ENCODE assay signal across 1 mouse cellular context in the genomic region with DNA sequence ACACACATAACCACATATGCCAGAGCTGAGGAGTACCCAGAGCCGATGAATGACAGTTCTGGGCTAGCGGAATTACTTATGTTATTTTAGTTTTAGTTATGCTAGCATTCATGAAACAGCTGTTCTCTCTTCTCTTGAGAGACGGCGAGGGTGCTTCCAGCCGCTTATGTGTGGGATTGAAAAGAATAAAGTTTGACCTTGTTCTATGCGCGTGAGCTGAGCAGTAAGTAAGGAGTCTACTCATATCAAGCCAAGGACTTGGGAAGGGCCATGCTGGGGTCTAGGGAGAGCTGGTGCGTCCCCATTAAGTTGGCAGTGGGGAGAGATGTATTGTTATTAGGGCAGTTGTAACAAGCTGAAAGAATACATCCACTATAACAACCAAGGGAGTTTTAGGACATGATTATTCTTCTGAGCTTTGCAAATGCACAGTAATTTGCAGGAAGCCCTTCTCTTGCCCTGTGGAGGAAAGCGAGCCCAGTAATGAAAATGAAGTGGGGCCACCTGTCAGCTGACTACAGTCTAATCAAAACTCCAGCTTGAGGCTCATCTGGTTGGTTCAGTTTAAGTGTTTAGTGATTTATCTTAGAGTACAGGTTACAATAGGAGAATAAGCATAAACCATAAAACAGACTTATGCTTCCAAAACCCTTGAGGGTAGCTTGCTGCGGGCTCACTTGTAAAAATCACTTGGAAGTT.
TF ChIP-seq lines count a peak whose summit lies in the region.

No protein-coding gene starts in this region.

TF ChIP-seq in MEL, 35 proteins besides CTCF, POLR2A, EP300 and RAD21:
- TF ChIP-seq CHD1 (IDR thresholded peaks at IDR 0.05; ENCODE audit: low read depth, low read length) (no peak), USF2 (IDR thresholded peaks at IDR 0.05; ENCODE audit: borderline replicate concordance in 1 of 2, insufficient read depth in 1 of 2, low read depth in 1 of 2, low read length in 2 of 2) (peak in 1 of 2 experiments; percentile 52; a peak in 1 of 4 replicates), NELFE (IDR thresholded peaks at IDR 0.05; ENCODE audit: low read depth, low read length) (peak; percentile 29; the same call in 1 of the 2 replicates), GATA1 (IDR thresholded peaks at IDR 0.05; ENCODE audit: low read depth, low read length) (0 out of 2 replicates have a peak, but pooled peaks have one; percentile 11), RCOR1 (IDR thresholded peaks at IDR 0.05; ENCODE audit: low read depth, low read length) (peak; percentile 55), SIN3A (IDR thresholded peaks at IDR 0.05; ENCODE audit: low read length) (peak; percentile 60), USF1 (IDR thresholded peaks at IDR 0.05; ENCODE audit: low read depth, low read length) (peak; percentile 78; the same call in 1 of the 2 replicates), TCF12 (IDR thresholded peaks at IDR 0.05; ENCODE audit: low read depth, low read length) (peak; percentile 75), ETS1 (IDR thresholded peaks at IDR 0.05; ENCODE audit: low read depth, low read length) (peak; percentile 86), ZNF384 (IDR thresholded peaks at IDR 0.05; ENCODE audit: low read depth, low read length) (no peak), MYB (IDR thresholded peaks at IDR 0.05; ENCODE audit: low read depth, low read length) (peak; percentile 32), MAZ (IDR thresholded peaks at IDR 0.05; ENCODE audit: low read depth, low read length) (no peak)
